Mouse (Mus musculus): ENCODE measurements around the gene Dis3l2. TPM values are rescaled to one million over a fixed set of nuclear protein-coding genes. Genes with fewer than 3 reads are reported as not detected.

Dis3l2 gene
- total and polyA plus RNA-seq, 3 experiments, result 11.6 to 44.3 (median 31.5) TPM

- Histone ChIP-seq H3K36me3 (replicated peaks) (no peaks in the 10 kb centered on the region), H3K9me3 (replicated peaks) (no peaks in the 10 kb centered on the region), H3K4me1 (ENCODE audit: insufficient read depth, low read depth, low read length) (peaks cover 5% of the 10 kb centered on the region), H3K4me3 (ENCODE audit: low read depth, low read length) (no peak overlapping the region), H3K27me3 (ENCODE audit: insufficient read depth, low read length) (peaks cover 21% of the 10 kb centered on the region)
- DNase-seq (ENCODE audit: low spot score), result no peak
- no peak for ATAC-seq (ENCODE audit: extremely low read depth, insufficient number of reproducible peaks, low FRiP score, poor library complexity, severe bottlenecking)
- no peak for TF ChIP-seq GATA2 (IDR thresholded peaks at IDR 0.05; ENCODE audit: borderline replicate concordance, low read depth, low read length)
- TF ChIP-seq GATA1 (IDR thresholded peaks at IDR 0.05; ENCODE audit: borderline replicate concordance, low read length), result no peak
- no peak for TF ChIP-seq CTCF (IDR thresholded peaks at IDR 0.05; ENCODE audit: low read depth, low read length)
- TF ChIP-seq POLR2AphosphoS5 (IDR thresholded peaks at IDR 0.05; ENCODE audit: insufficient replicate concordance, low read depth, low read length), result no peak
- no peak for TF ChIP-seq TAL1 (conservative IDR thresholded peaks at IDR 0.05; ENCODE audit: low read depth, low read length)
Measured at GRCm38 (mm10) chr1:87073776-87074175, 370.2 kb downstream of the Dis3l2 start.

- Histone ChIP-seq H3K4me1 (ENCODE audit: insufficient read depth, low read depth, low read length) (no peaks in the 10 kb centered on the region), H3K36me3 (replicated peaks) (no peaks in the 10 kb centered on the region), H3K27me3 (ENCODE audit: insufficient read depth, low read length) (peaks cover 11% of the 10 kb centered on the region), H3K4me3 (ENCODE audit: low read depth, low read length) (no peak overlapping the region), H3K9me3 (replicated peaks) (no peaks in the 10 kb centered on the region)
- no peak for TF ChIP-seq CTCF (IDR thresholded peaks at IDR 0.05; ENCODE audit: low read depth, low read length)
- TF ChIP-seq POLR2AphosphoS5 (IDR thresholded peaks at IDR 0.05; ENCODE audit: insufficient replicate concordance, low read depth, low read length), result no peak
- TF ChIP-seq TAL1 (conservative IDR thresholded peaks at IDR 0.05; ENCODE audit: low read depth, low read length), result no peak
- TF ChIP-seq GATA1 (IDR thresholded peaks at IDR 0.05; ENCODE audit: borderline replicate concordance, low read length), result no peak
- TF ChIP-seq GATA2 (IDR thresholded peaks at IDR 0.05; ENCODE audit: borderline replicate concordance, low read depth, low read length), result no peak
- no peak for ATAC-seq (ENCODE audit: extremely low read depth, insufficient number of reproducible peaks, low FRiP score, poor library complexity, severe bottlenecking)
- DNase-seq (ENCODE audit: low spot score), result no peak
Measured at GRCm38 (mm10) chr1:87086196-87086595, 382.6 kb downstream of the Dis3l2 start.

- ATAC-seq (ENCODE audit: extremely low read depth, insufficient number of reproducible peaks, low FRiP score, poor library complexity, severe bottlenecking) (no peak), DNase-seq (ENCODE audit: low spot score) (no peak)
- Histone ChIP-seq H3K4me1 (ENCODE audit: insufficient read depth, low read depth, low read length) (no peaks in the 10 kb centered on the region), H3K36me3 (replicated peaks) (no peaks in the 10 kb centered on the region), H3K4me3 (ENCODE audit: low read depth, low read length) (no peak overlapping the region), H3K27me3 (ENCODE audit: insufficient read depth, low read length) (peaks cover 12% of the 10 kb centered on the region), H3K9me3 (replicated peaks) (no peaks in the 10 kb centered on the region)
- TF ChIP-seq CTCF (IDR thresholded peaks at IDR 0.05; ENCODE audit: low read depth, low read length) (no peak), TAL1 (conservative IDR thresholded peaks at IDR 0.05; ENCODE audit: low read depth, low read length) (no peak), POLR2AphosphoS5 (IDR thresholded peaks at IDR 0.05; ENCODE audit: insufficient replicate concordance, low read depth, low read length) (no peak; the same call in 1 of the 2 replicates), GATA2 (IDR thresholded peaks at IDR 0.05; ENCODE audit: borderline replicate concordance, low read depth, low read length) (no peak), GATA1 (IDR thresholded peaks at IDR 0.05; ENCODE audit: borderline replicate concordance, low read length) (no peak)
Measured at GRCm38 (mm10) chr1:87086964-87087363, 383.4 kb downstream of the Dis3l2 start.

- peaks cover 14% of the 10 kb centered on the region for H3K27me3 ChIP-seq (ENCODE audit: insufficient read depth, low read length)
Measured at GRCm38 (mm10) chr1:87089251-87089650, 385.6 kb downstream of the Dis3l2 start.

GRCm38 (mm10) chr1:87089828-87090227 is 386.2 kb downstream of the Dis3l2 start, which contains the start of gene Alppl2:
Gene Alppl2, minus strand, starts transcription at chr1:87089928.
- no peaks in the 10 kb centered on the region for H3K4me1 ChIP-seq (ENCODE audit: insufficient read depth, low read depth, low read length)
- H3K27me3 ChIP-seq (ENCODE audit: insufficient read depth, low read length), result peaks cover 11% of the 10 kb centered on the region
- DNase-seq (ENCODE audit: low spot score), result no peak
- no peak for ATAC-seq (ENCODE audit: extremely low read depth, insufficient number of reproducible peaks, low FRiP score, poor library complexity, severe bottlenecking)
- no peaks in the 10 kb centered on the region for H3K36me3 ChIP-seq (replicated peaks)
- H3K4me3 ChIP-seq (ENCODE audit: low read depth, low read length), result no peak within 1 kb of the TSS
- no peaks in the 10 kb centered on the region for H3K9me3 ChIP-seq (replicated peaks)
- TF ChIP-seq TAL1 (conservative IDR thresholded peaks at IDR 0.05; ENCODE audit: low read depth, low read length), result no peak
- no peak for TF ChIP-seq GATA2 (IDR thresholded peaks at IDR 0.05; ENCODE audit: borderline replicate concordance, low read depth, low read length)
- TF ChIP-seq CTCF (IDR thresholded peaks at IDR 0.05; ENCODE audit: low read depth, low read length), result no peak
- TF ChIP-seq POLR2AphosphoS5 (IDR thresholded peaks at IDR 0.05; ENCODE audit: insufficient replicate concordance, low read depth, low read length), result no peak
- TF ChIP-seq GATA1 (IDR thresholded peaks at IDR 0.05; ENCODE audit: borderline replicate concordance, low read length), result no peak

More at GRCm38 (mm10) chr1:87089251-87089650, 385.6 kb downstream of the Dis3l2 start:
- H3K4me3 ChIP-seq (ENCODE audit: low read depth, low read length), result no peak overlapping the region
- ATAC-seq (ENCODE audit: extremely low read depth, insufficient number of reproducible peaks, low FRiP score, poor library complexity, severe bottlenecking) (no peak), DNase-seq (ENCODE audit: low spot score) (no peak)
- no peaks in the 10 kb centered on the region for H3K36me3 ChIP-seq (replicated peaks)
- no peak for TF ChIP-seq GATA2 (IDR thresholded peaks at IDR 0.05; ENCODE audit: borderline replicate concordance, low read depth, low read length)
- no peak for TF ChIP-seq GATA1 (IDR thresholded peaks at IDR 0.05; ENCODE audit: borderline replicate concordance, low read length)
- TF ChIP-seq TAL1 (conservative IDR thresholded peaks at IDR 0.05; ENCODE audit: low read depth, low read length), result no peak
- TF ChIP-seq POLR2AphosphoS5 (IDR thresholded peaks at IDR 0.05; ENCODE audit: insufficient replicate concordance, low read depth, low read length), result no peak
- no peak for TF ChIP-seq CTCF (IDR thresholded peaks at IDR 0.05; ENCODE audit: low read depth, low read length)
- no peaks in the 10 kb centered on the region for H3K9me3 ChIP-seq (replicated peaks)
- no peaks in the 10 kb centered on the region for H3K4me1 ChIP-seq (ENCODE audit: insufficient read depth, low read depth, low read length)

GRCm38 (mm10) chr1:87095642-87096041 is 392.0 kb downstream of the Dis3l2 start:
- no peaks in the 10 kb centered on the region; the same call in 1 of the 2 replicates for H3K4me1 ChIP-seq (ENCODE audit: insufficient read depth, low read depth, low read length)
- H3K36me3 ChIP-seq (replicated peaks), result no peaks in the 10 kb centered on the region
- H3K27me3 ChIP-seq (ENCODE audit: insufficient read depth, low read length), result peaks cover 9% of the 10 kb centered on the region; the same call in 1 of the 2 replicates
- H3K9me3 ChIP-seq (replicated peaks), result no peaks in the 10 kb centered on the region
- no peak overlapping the region for H3K4me3 ChIP-seq (ENCODE audit: low read depth, low read length)
- TF ChIP-seq TAL1 (conservative IDR thresholded peaks at IDR 0.05; ENCODE audit: low read depth, low read length) (no peak), GATA2 (IDR thresholded peaks at IDR 0.05; ENCODE audit: borderline replicate concordance, low read depth, low read length) (no peak), CTCF (IDR thresholded peaks at IDR 0.05; ENCODE audit: low read depth, low read length) (no peak), POLR2AphosphoS5 (IDR thresholded peaks at IDR 0.05; ENCODE audit: insufficient replicate concordance, low read depth, low read length) (no peak), GATA1 (IDR thresholded peaks at IDR 0.05; ENCODE audit: borderline replicate concordance, low read length) (no peak)
- no peak for DNase-seq (ENCODE audit: low spot score)
- no peak for ATAC-seq (ENCODE audit: extremely low read depth, insufficient number of reproducible peaks, low FRiP score, poor library complexity, severe bottlenecking)

Measured in G1E (cell line).